Mouse (Mus musculus): ENCODE data around the gene Ear14.
"Not testable (repeated sequence)": the region's sequence is repeated elsewhere in the genome, so short reads cannot be mapped to it uniquely, and the experiment has no call there.

GRCm38 (mm10) chr14:51237488-51237887 lies 34.3 kb downstream of the Ear14 start:
- TF ChIP-seq CTCF (IDR thresholded peaks at IDR 0.05; ENCODE audit: control insufficient read depth, insufficient read depth, insufficient replicate concordance, low read depth, low read length); POLR2A (IDR thresholded peaks at IDR 0.05; ENCODE audit: control insufficient read depth, low read depth, low read length): not testable (repeated sequence)

Data from testis, adult 2 months (tissue).